ENCODE assay signal across 13 mouse cellular contexts in genomic region chr1:170042996-170043395, GRCm38 (mm10).
"Had no signal": no experiment of that assay in that cellular context is flagged by ENCODE, and none has a peak within 500 bp of the region (broad histone marks: within the 10 kb centered on the region; RNA-seq: fewer than 3 reads in every experiment).

No protein-coding gene starts in this region.

- ATAC-seq: midbrain, embryonic 15.5 days had no signal

- DNase-seq: lung, adult 18-20 months; lung, embryonic 14.5 days; lung, postnatal 10 days; lung, postnatal 4 days; right cerebral cortex, postnatal 14 days; spleen, adult 18-20 months; thymus, adult 18-20 months; thymus, postnatal 14 days; thymus, postnatal 36 days had no signal

- H3K9me3 ChIP-seq: midbrain, embryonic 10.5 days; midbrain, embryonic 12.5 days; midbrain, embryonic 15.5 days; neural tube, embryonic 12.5 days had no signal

- H3K4me2 ChIP-seq: lung, embryonic 14.5 days; midbrain, embryonic 12.5 days; midbrain, embryonic 15.5 days; neural tube, embryonic 12.5 days had no signal

- H3K9ac ChIP-seq: lung, embryonic 14.5 days; midbrain, embryonic 12.5 days; midbrain, embryonic 15.5 days; neural tube, embryonic 12.5 days had no signal

- H3K27me3 ChIP-seq: midbrain, embryonic 12.5 days; midbrain, embryonic 15.5 days; neural tube, embryonic 12.5 days had no signal

- H3K36me3 ChIP-seq: midbrain, embryonic 10.5 days; midbrain, embryonic 12.5 days; midbrain, embryonic 15.5 days; neural tube, embryonic 12.5 days had no signal

- H3K4me1 ChIP-seq: midbrain, embryonic 10.5 days; midbrain, embryonic 12.5 days; midbrain, embryonic 15.5 days; neural tube, embryonic 12.5 days had no signal

- H3K27ac ChIP-seq: midbrain, embryonic 10.5 days; midbrain, embryonic 12.5 days; midbrain, embryonic 15.5 days; neural tube, embryonic 12.5 days had no signal

- H3K4me3 ChIP-seq: midbrain, embryonic 10.5 days; midbrain, embryonic 12.5 days; midbrain, embryonic 15.5 days; neural tube, embryonic 12.5 days had no signal
